Mouse (Mus musculus): Measurements from ENCODE around the gene Gm20498. TPM values are rescaled to one million over a fixed set of nuclear protein-coding genes. Genes with fewer than 3 reads are reported as not detected.
"Not testable (repeated sequence)": the region's sequence is repeated elsewhere in the genome, so short reads cannot be mapped to it uniquely, and the experiment has no call there.

Gm20498 gene
- polyA plus RNA-seq (2014; fragmentation: Nextera tagmentation; extraction: Ambion mirVana) = 29.6 and 31.5 TPM in 2 replicates

DNA sequence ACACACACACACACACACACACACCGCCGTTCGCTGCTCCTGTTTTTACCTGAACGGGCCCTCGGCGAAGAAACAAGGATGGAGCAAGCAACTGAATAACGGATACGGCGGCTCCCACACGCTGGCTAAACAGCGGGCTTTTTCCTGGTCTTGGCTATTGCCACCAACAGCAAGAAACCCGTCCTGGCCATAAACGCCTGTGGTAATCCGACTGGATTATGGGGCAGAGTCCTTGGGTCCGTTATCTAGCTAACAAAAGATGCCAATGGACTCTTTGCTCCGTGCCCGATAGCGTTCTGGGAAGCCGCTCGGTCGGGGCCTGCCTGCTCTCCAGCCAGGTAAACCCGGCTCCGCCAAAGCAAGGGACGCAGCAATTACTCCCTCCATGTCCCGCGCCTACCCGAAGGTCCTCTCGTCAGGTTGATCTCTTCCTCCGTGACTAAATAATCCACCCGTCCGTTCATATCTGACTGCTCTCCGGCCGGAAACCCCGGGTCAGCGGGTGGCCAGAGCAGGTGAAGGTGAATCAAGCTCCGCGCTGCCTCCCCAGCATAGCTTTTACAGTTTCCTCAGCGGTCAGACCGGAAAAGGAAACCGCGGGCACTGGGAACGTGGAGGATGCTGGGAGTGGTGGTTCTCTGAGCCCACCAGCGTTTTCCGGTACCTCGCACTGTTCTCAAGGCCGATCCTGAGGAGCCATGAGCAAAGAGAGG is at the start of gene Gm20498, which contains the start of gene Synj2bp:
Gene Gm20498, minus strand, starts transcription at position 590 of the 713 bp plus-strand sequence.
Gene Synj2bp, minus strand, starts transcription at position 596 of the 713 bp plus-strand sequence.
- H3K4me2 ChIP-seq (ENCODE audit: low read depth, low read length) = peak within 1 kb of the TSS; percentile 54
- peak within 1 kb of the TSS; percentile 84 for H3K9ac ChIP-seq (replicated peaks; ENCODE audit: low read length)
- no peaks in the 10 kb centered on the region for H3K27me3 ChIP-seq (ENCODE audit: control insufficient read depth, insufficient read depth, low read length)
- no peak within 1 kb of the TSS for H3K27ac ChIP-seq (replicated peaks; ENCODE audit: low read depth, low read length)
- WGBS = under 1% methylated on average over 46 of the region's 46 CpGs
- no peaks in the 10 kb centered on the region for H3K36me3 ChIP-seq (replicated peaks; ENCODE audit: control insufficient read depth, insufficient read depth, low read depth, low read length)
- H3K9me3 ChIP-seq (replicated peaks; ENCODE audit: control insufficient read depth, low read length) = no peaks in the 10 kb centered on the region
- H3K4me3 ChIP-seq (ENCODE audit: low read depth, low read length) = peak within 1 kb of the TSS; percentile 86
- peak; percentile 92 for DNase-seq (ENCODE audit: low spot score)
- peak; percentile 92 for ATAC-seq (replicated peaks; ENCODE audit: insufficient number of reproducible peaks, low FRiP score, low TSS enrichment, low read depth)
- no peaks in the 10 kb centered on the region for H3K4me1 ChIP-seq (ENCODE audit: control insufficient read depth, insufficient read depth, low read length)

DNA sequence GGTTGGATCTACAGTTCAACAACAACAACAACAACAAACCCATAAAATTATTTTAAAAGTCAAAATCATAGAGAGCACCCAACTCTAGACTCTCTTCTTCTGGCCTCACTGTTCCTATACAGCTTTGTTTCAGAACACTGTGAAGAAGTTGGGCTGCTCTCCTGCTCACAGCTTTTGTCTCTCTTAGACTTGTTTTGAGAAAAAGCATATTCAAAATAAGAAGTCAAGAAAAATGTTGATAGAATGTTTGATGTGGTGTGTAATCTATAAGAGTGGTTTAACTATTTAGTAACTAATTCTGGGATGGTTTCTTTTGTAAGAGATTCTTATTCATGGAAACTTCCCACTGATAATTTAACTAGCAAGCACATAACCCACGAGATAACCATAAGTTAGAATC is 35.7 kb upstream of the Gm20498 start, which contains the start of gene Adam21:
Gene Adam21, minus strand, starts transcription at position 101 of the 400 bp plus-strand sequence.
- H3K4me1 ChIP-seq (ENCODE audit: control insufficient read depth, insufficient read depth, low read length) = no peaks in the 10 kb centered on the region
- H3K9ac ChIP-seq (replicated peaks; ENCODE audit: low read length) = no peak within 1 kb of the TSS

DNA sequence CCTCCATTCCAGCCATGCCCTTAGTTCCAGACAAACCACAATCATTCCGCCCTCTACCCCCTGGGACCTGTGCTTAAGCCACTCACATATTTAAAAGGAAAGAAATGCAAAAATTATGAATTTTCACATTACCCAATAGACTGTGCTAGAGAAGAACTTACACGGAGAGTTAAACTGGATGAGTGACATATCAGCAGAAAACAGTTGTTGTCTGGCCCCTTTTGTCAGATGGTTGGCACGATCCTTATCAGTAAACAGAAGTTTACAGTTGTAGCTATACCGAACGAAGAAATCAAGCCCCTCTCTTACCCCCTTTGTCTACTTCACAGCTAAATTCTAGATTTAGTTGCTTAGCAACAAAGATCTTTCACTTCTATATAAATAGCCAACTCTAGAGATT is 35.2 kb upstream of the Gm20498 start:
- Histone ChIP-seq H3K4me3 (ENCODE audit: low read depth, low read length) (no peak overlapping the region), H3K27ac (replicated peaks; ENCODE audit: low read depth, low read length) (no peak overlapping the region), H3K9ac (replicated peaks; ENCODE audit: low read length) (no peak overlapping the region), H3K9me3 (replicated peaks; ENCODE audit: control insufficient read depth, low read length) (no peaks in the 10 kb centered on the region), H3K4me1 (ENCODE audit: control insufficient read depth, insufficient read depth, low read length) (no peaks in the 10 kb centered on the region), H3K27me3 (ENCODE audit: control insufficient read depth, insufficient read depth, low read length) (no peaks in the 10 kb centered on the region), H3K4me2 (ENCODE audit: low read depth, low read length) (no peak overlapping the region), H3K36me3 (replicated peaks; ENCODE audit: control insufficient read depth, insufficient read depth, low read depth, low read length) (no peaks in the 10 kb centered on the region)
- ATAC-seq (replicated peaks; ENCODE audit: insufficient number of reproducible peaks, low FRiP score, low TSS enrichment, low read depth) = no peak
- no peak for DNase-seq (ENCODE audit: low spot score)
- WGBS = 89% methylated on average over 5 of the region's 5 CpGs

More for the DNA sequence above, 35.7 kb upstream of the Gm20498 start, which contains the start of gene Adam21:
- ATAC-seq (replicated peaks; ENCODE audit: insufficient number of reproducible peaks, low FRiP score, low TSS enrichment, low read depth) (no peak), DNase-seq (ENCODE audit: low spot score) (no peak)
- H3K36me3 ChIP-seq (replicated peaks; ENCODE audit: control insufficient read depth, insufficient read depth, low read depth, low read length) = no peaks in the 10 kb centered on the region
- H3K4me3 ChIP-seq (ENCODE audit: low read depth, low read length) = no peak within 1 kb of the TSS
- no peak within 1 kb of the TSS for H3K4me2 ChIP-seq (ENCODE audit: low read depth, low read length)
- H3K27me3 ChIP-seq (ENCODE audit: control insufficient read depth, insufficient read depth, low read length) = no peaks in the 10 kb centered on the region
- no peaks in the 10 kb centered on the region for H3K9me3 ChIP-seq (replicated peaks; ENCODE audit: control insufficient read depth, low read length)
- H3K27ac ChIP-seq (replicated peaks; ENCODE audit: low read depth, low read length) = no peak within 1 kb of the TSS
- WGBS = 97% methylated on average over 1 of the region's 1 CpGs

DNA sequence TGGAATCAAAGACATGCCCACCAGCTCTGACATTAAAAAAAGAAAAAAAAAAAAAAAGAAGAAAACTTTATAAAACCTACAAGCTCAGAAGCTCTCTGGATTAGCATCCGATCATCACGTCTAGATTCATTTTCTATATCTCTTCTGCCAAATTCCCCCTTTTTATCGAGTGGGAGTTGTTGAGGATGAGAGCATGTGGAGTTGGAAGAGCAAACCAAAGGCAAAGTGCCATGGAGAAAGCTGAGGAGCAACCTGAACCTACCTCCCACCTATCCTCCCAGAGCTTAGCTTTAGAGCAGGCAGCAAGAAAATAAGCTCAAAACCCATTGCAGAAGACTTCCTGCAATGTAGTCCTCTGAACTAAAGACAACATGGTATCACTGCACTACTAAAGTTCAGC is 31.5 kb upstream of the Gm20498 start:
- DNase-seq (ENCODE audit: low spot score) (no peak), ATAC-seq (replicated peaks; ENCODE audit: insufficient number of reproducible peaks, low FRiP score, low TSS enrichment, low read depth) (no peak)
- Histone ChIP-seq H3K4me1 (ENCODE audit: control insufficient read depth, insufficient read depth, low read length) (no peaks in the 10 kb centered on the region), H3K4me2 (ENCODE audit: low read depth, low read length) (no peak overlapping the region), H3K36me3 (replicated peaks; ENCODE audit: control insufficient read depth, insufficient read depth, low read depth, low read length) (no peaks in the 10 kb centered on the region), H3K4me3 (ENCODE audit: low read depth, low read length) (no peak overlapping the region), H3K9me3 (replicated peaks; ENCODE audit: control insufficient read depth, low read length) (no peaks in the 10 kb centered on the region), H3K27ac (replicated peaks; ENCODE audit: low read depth, low read length) (no peak overlapping the region), H3K9ac (replicated peaks; ENCODE audit: low read length) (no peak overlapping the region), H3K27me3 (ENCODE audit: control insufficient read depth, insufficient read depth, low read length) (no peaks in the 10 kb centered on the region)
- WGBS = 89% methylated on average over 3 of the region's 3 CpGs

DNA sequence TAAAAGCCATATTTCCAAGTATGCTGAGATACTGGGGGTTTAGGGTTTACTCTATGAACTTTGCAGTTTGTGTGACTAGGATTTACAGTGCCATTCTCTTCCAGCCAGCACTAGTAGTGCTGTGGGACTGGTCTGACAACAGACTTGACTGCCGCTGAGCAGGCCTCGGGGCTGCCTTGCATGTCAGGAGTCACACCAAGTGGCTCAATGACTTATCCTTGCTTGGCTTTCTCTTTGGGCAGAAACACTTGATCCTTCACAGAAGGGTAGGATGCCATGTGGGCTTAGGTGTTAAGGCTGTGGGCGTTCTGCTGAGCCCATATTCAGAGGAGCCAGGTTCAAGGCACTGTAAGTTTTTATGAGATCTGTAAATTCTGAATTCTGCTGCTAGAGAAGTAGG is 16.6 kb upstream of the Gm20498 start:
- ATAC-seq (replicated peaks; ENCODE audit: insufficient number of reproducible peaks, low FRiP score, low TSS enrichment, low read depth) (no peak), DNase-seq (ENCODE audit: low spot score) (no peak)
- Histone ChIP-seq H3K9ac (replicated peaks; ENCODE audit: low read length) (no peak overlapping the region), H3K4me2 (ENCODE audit: low read depth, low read length) (no peak overlapping the region), H3K27me3 (ENCODE audit: control insufficient read depth, insufficient read depth, low read length) (no peaks in the 10 kb centered on the region), H3K9me3 (replicated peaks; ENCODE audit: control insufficient read depth, low read length) (no peaks in the 10 kb centered on the region), H3K27ac (replicated peaks; ENCODE audit: low read depth, low read length) (no peak overlapping the region), H3K4me3 (ENCODE audit: low read depth, low read length) (no peak overlapping the region), H3K4me1 (ENCODE audit: control insufficient read depth, insufficient read depth, low read length) (no peaks in the 10 kb centered on the region), H3K36me3 (replicated peaks; ENCODE audit: control insufficient read depth, insufficient read depth, low read depth, low read length) (no peaks in the 10 kb centered on the region)
- WGBS = 79% methylated on average over 3 of the region's 3 CpGs

DNA sequence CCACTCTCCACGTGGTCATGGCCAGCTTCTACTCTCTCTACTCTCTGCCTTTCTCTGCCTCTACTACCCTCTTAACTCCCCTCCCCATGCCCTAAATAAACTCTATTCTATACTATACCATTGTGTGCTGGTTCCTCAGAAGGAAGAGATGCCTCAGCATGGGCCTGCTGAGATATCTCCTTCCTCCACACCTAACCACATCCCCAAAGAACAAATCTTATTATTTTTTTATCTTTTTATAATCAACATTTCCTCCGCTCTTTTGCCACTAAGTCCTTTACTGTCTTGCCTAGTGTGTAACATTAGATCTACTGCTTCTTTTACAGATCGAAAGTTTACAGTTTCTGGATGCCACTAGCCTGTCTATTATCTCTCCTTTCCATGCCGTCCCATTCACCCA is 14.5 kb upstream of the Gm20498 start:
- WGBS = 71% methylated on average over 4 of the region's 4 CpGs
- H3K4me3 ChIP-seq (ENCODE audit: low read depth, low read length) = no peak overlapping the region

DNA sequence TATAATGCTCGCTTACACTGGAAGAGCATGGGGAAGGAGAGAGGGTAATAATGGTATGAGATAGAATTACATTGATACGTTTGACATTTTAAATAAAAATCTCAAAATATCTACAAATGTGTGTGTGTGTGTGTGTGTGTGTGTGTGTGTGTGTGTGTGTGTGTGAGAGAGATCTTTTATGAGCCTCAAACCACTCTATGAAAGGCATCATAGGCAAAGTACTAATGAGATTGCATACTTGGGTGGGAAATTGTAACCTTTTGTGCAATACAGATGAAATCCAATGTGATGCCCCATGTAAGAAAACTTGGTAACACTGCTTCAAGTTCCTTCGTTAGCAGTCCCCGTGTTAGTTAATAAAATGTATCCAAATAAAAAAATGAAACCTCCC is 319 bp upstream of the Gm20498 start:
- Histone ChIP-seq H3K27me3 (ENCODE audit: control insufficient read depth, insufficient read depth, low read length) (no peaks in the 10 kb centered on the region), H3K4me3 (ENCODE audit: low read depth, low read length) (peak overlapping the region; percentile 86), H3K27ac (replicated peaks; ENCODE audit: low read depth, low read length) (no peak overlapping the region), H3K9ac (replicated peaks; ENCODE audit: low read length) (peak overlapping the region; percentile 84), H3K9me3 (replicated peaks; ENCODE audit: control insufficient read depth, low read length) (no peaks in the 10 kb centered on the region), H3K36me3 (replicated peaks; ENCODE audit: control insufficient read depth, insufficient read depth, low read depth, low read length) (no peaks in the 10 kb centered on the region), H3K4me2 (ENCODE audit: low read depth, low read length) (peak overlapping the region; percentile 54), H3K4me1 (ENCODE audit: control insufficient read depth, insufficient read depth, low read length) (no peaks in the 10 kb centered on the region)
- DNase-seq (ENCODE audit: low spot score) (peak; percentile 2), ATAC-seq (replicated peaks; ENCODE audit: insufficient number of reproducible peaks, low FRiP score, low TSS enrichment, low read depth) (peak; percentile 44; the same call in 1 of the 2 replicates)
- 41% methylated on average over 4 of the region's 4 CpGs for WGBS

More for the DNA sequence above, 14.5 kb upstream of the Gm20498 start:
- no peak for ATAC-seq (replicated peaks; ENCODE audit: insufficient number of reproducible peaks, low FRiP score, low TSS enrichment, low read depth)
- no peak for DNase-seq (ENCODE audit: low spot score)
- H3K27me3 ChIP-seq (ENCODE audit: control insufficient read depth, insufficient read depth, low read length) = no peaks in the 10 kb centered on the region
- H3K4me1 ChIP-seq (ENCODE audit: control insufficient read depth, insufficient read depth, low read length) = no peaks in the 10 kb centered on the region
- H3K27ac ChIP-seq (replicated peaks; ENCODE audit: low read depth, low read length) = no peak overlapping the region
- H3K9me3 ChIP-seq (replicated peaks; ENCODE audit: control insufficient read depth, low read length) = no peaks in the 10 kb centered on the region
- H3K9ac ChIP-seq (replicated peaks; ENCODE audit: low read length) = no peak overlapping the region
- H3K36me3 ChIP-seq (replicated peaks; ENCODE audit: control insufficient read depth, insufficient read depth, low read depth, low read length) = no peaks in the 10 kb centered on the region
- no peak overlapping the region for H3K4me2 ChIP-seq (ENCODE audit: low read depth, low read length)

DNA sequence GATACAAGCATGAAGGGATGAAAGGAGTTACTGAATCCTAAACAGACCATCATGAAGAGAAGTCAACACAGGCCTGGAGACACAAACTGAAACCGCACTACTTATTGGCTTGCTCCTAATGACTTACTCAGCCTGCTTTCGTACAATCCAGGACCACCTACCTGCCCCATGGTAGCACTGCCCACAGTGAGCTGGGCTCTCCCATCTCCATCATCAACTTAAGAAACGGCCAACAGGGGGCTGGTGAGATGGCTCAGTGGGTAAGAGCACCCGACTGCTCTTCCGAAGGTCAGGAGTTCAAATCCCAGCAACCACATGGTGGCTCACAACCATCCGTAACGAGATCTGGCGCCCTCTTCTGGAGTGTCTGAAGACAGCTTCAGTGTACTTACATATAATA is 2.1 kb downstream of the Gm20498 start:
- H3K36me3 ChIP-seq (replicated peaks; ENCODE audit: control insufficient read depth, insufficient read depth, low read depth, low read length) = not testable (repeated sequence)

More for the DNA sequence above, 2.1 kb downstream of the Gm20498 start:
- H3K27me3 ChIP-seq (ENCODE audit: control insufficient read depth, insufficient read depth, low read length); DNase-seq (ENCODE audit: low spot score); H3K4me1 ChIP-seq (ENCODE audit: control insufficient read depth, insufficient read depth, low read length); ATAC-seq (replicated peaks; ENCODE audit: insufficient number of reproducible peaks, low FRiP score, low TSS enrichment, low read depth); H3K4me2 ChIP-seq (ENCODE audit: low read depth, low read length); H3K4me3 ChIP-seq (ENCODE audit: low read depth, low read length); H3K27ac ChIP-seq (replicated peaks; ENCODE audit: low read depth, low read length); H3K9me3 ChIP-seq (replicated peaks; ENCODE audit: control insufficient read depth, low read length); H3K9ac ChIP-seq (replicated peaks; ENCODE audit: low read length): not testable (repeated sequence)
- WGBS = 80% methylated on average over 5 of the region's 8 CpGs

Measured in embryonic facial prominence, embryonic 11.5 days (tissue).